Mouse (Mus musculus) MEL (cell line): ENCODE results near the gene Prr12.

ENCODE experiments used
- ELF1 ChIP-seq: IDR thresholded peaks from 2 replicates; pipeline ENCODE4 v1.6.1; 2014; ENCODE audit warnings: low read depth, mild to moderate bottlenecking, inconsistent platforms, low read length, improper control_type of control experiment, moderate library complexity
- HCFC1 ChIP-seq: IDR thresholded peaks from 2 replicates; pipeline ENCODE4 v1.6.1; 2012; ENCODE audit warnings: low read depth, mild to moderate bottlenecking, inconsistent platforms, low read length, improper control_type of control experiment, moderate library complexity
- MAX ChIP-seq: IDR thresholded peaks from 2 replicates; pipeline ENCODE4 v1.6.1; 2011; ENCODE audit warnings: low read length, improper control_type of control experiment
- UBTF ChIP-seq: IDR thresholded peaks from 2 replicates; pipeline ENCODE4 v1.6.1; 2012; ENCODE audit warnings: low read depth, mild to moderate bottlenecking, inconsistent platforms, low read length, improper control_type of control experiment, moderate library complexity, borderline replicate concordance; ENCODE audit not compliant: insufficient read depth

DNA sequence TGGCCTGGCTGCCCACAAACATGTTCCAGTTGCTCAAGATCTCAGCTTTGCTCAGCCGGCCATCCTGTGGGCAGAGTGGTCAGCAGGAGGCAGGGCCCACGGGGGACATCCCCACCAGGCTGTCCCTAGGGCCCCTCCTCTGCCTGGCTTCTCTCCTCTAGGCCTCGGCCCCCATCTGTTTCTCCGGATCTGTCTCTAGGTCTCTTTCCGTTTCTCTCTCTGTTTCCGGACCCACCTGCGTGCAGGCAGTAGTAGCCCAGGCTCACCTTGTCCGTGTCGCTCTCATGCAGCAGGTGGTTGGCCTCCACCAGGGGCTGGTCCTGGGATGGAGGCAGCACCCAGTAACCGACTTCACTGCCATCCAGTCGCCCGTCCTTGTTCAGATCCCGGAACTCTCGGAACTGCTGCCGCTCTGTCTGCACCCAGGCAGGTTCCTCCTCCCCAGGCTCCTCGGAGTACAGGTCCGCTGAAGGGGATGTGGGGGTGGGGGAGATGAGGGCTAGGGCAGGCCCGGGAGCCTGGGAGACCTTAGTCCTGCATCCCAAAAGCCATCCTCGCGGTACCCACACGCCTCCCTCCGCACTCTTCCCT, 30.7 kb upstream of the Prr12 start:
- no peak for TF ChIP-seq ELF1
- no peak for TF ChIP-seq HCFC1
- no peak for TF ChIP-seq UBTF
- TF ChIP-seq MAX = no peak
